Mouse (Mus musculus) heart, embryonic 14.5 days (tissue): ENCODE results near the gene Zfp810. TPM values are rescaled to one million over a fixed set of nuclear protein-coding genes. Genes with fewer than 3 reads are reported as not detected.
A peak's percentile ranks its signal among the peaks of the same experiment; 100 is the strongest.

ENCODE experiments used
- ATAC-seq: fragments of 200-750 bp; cut with Nextera tagmentation; 2 replicates; pipeline ENCODE4 v1.8.0; 2017; ENCODE audit warnings: low read depth, moderate TSS enrichment; ENCODE audit not compliant: insufficient number of reproducible peaks, insufficient read depth, low FRiP score
- H3K27ac ChIP-seq, 2 experiments: fragments of 200-500 bp in 1 of 2; fragments of 300-500 bp in 1 of 2; sonication (generic) in 1 of 2; replicated peaks in 1 of 2; 2 replicates each; pipeline ENCODE4 v1.5.1; 2012 to 2014; ENCODE audit warnings: low read depth in 2 of 2, low read length in 2 of 2, control low read depth in 1 of 2, mild to moderate bottlenecking in 1 of 2, mixed read lengths in 1 of 2; ENCODE audit not compliant: control insufficient read depth in 1 of 2, insufficient read depth in 1 of 2
- H3K27me3 ChIP-seq: fragments of 300-500 bp; sonication (generic); 2 replicates; pipeline ENCODE4 v1.6.1; 2014; ENCODE audit warnings: mild to moderate bottlenecking, low read length, control low read depth; ENCODE audit not compliant: control insufficient read depth, insufficient read depth
- H3K36me3 ChIP-seq: fragments of 300-500 bp; sonication (generic); 2 replicates; pipeline ENCODE4 v1.6.1; 2014; ENCODE audit warnings: mild to moderate bottlenecking, control low read depth, low read length, mixed read lengths; ENCODE audit not compliant: control insufficient read depth, insufficient read depth
- H3K4me1 ChIP-seq, 2 experiments: fragments of 200-500 bp in 1 of 2; fragments of 300-500 bp in 1 of 2; sonication (generic) in 1 of 2; 2 replicates each; pipeline ENCODE4 v1.6.1; 2012 to 2014; ENCODE audit warnings: low read length in 2 of 2, control low read depth in 1 of 2, mixed read lengths in 1 of 2; ENCODE audit not compliant: control insufficient read depth in 2 of 2, insufficient read depth in 2 of 2
- H3K4me2 ChIP-seq: fragments of 300-500 bp; sonication (generic); 2 replicates; pipeline ENCODE4 v1.6.1; 2014; ENCODE audit warnings: mild to moderate bottlenecking, low read length
- H3K4me3 ChIP-seq, 2 experiments: fragments of 200-500 bp in 1 of 2; fragments of 300-500 bp in 1 of 2; sonication (generic) in 1 of 2; 2 replicates each; pipeline ENCODE4 v1.5.1; 2012 to 2014; ENCODE audit warnings: low read length in 2 of 2, mild to moderate bottlenecking in 2 of 2, control low read depth in 1 of 2, low read depth in 1 of 2, moderate library complexity in 1 of 2; ENCODE audit not compliant: control insufficient read depth in 1 of 2, insufficient read depth in 1 of 2
- H3K9ac ChIP-seq: fragments of 300-500 bp; sonication (generic); 2 replicates; pipeline ENCODE4 v1.6.1; 2014; ENCODE audit warnings: mild to moderate bottlenecking, low read length
- H3K9me3 ChIP-seq: fragments of 300-500 bp; sonication (generic); 2 replicates; pipeline ENCODE4 v1.6.1; 2016; ENCODE audit warnings: low read length, control low read depth; ENCODE audit not compliant: control insufficient read depth
- WGBS: fragments of 180-500 bp; shearing (Covaris S2); extraction: QIAGEN DNeasy Blood & Tissue Kit; methylation state at CpG from one replicate; pipeline ENCODE4 v1.1.7; 2014; 5-methylcytosine and 5-hydroxymethylcytosine counted together
- polyA plus RNA-seq: library from polyadenylated mRNA; unstranded; fragments of >200 nt; fragmentation: Nextera tagmentation; extraction: Ambion mirVana; gene quantifications from 2 replicates; pipeline ENCODE4 v1.2.1, GENCODE M21; 2014

Zfp810 gene
- polyA plus RNA-seq: 16.4 and 16.7 TPM in 2 replicates

DNA sequence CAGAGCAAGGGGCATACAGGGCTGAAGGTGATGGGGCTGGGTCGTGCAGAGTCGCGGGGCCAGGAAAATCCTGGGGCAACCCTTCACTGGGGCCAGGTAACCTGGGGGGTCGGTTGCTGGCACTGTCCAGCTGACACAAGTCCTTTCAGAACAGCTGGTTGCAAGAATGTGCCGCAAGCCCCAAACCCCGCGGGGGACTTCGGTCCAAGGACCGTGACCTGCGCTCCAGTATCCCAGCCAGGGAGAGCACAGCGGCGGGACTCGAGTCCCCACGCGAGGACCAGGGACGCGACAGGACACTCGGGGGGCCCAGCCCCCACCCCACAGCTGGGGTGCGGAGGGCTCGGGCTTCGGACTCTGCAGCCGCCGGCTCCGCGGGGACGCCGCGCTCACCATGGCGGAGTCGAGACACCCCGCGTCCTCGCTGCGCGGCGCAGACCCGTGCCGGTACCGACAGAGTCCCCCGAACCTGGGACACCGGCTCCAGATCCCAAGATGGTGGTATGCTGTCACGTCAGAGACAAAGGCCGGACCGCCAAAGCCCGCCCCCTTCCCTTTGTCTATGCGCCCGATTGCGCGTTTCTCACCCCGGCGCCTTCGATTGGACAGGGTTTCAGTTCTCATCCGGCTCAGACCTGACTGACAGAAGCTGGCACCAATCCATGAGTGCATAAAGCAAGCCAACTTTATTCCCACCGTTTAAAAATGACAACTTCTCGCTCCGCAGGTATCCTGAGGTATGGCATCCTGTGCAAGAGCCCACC, at the start of gene Zfp810:
Gene Zfp810 (minus strand): TSS at position 493 of the 764 bp plus-strand sequence.
- under 1% methylated on average over 55 of the region's 56 CpGs for WGBS
- Histone ChIP-seq H3K9me3 (peaks cover 14% of the 10 kb centered on the region; the same call in 1 of the 2 replicates), H3K4me2 (peak within 1 kb of the TSS; percentile 90), H3K9ac (peak within 1 kb of the TSS; percentile 93), H3K27ac (peak within 1 kb of the TSS; percentile 31 to 47; a peak in 3 of 4 replicates), H3K36me3 (peaks cover 29% of the 10 kb centered on the region), H3K4me1 (peaks cover 3 to 9% of the 10 kb centered on the region in 2 experiments), H3K4me3 (peak within 1 kb of the TSS; percentile 69 to 86), H3K27me3 (no peaks in the 10 kb centered on the region)
- peak; percentile 98 for ATAC-seq

DNA sequence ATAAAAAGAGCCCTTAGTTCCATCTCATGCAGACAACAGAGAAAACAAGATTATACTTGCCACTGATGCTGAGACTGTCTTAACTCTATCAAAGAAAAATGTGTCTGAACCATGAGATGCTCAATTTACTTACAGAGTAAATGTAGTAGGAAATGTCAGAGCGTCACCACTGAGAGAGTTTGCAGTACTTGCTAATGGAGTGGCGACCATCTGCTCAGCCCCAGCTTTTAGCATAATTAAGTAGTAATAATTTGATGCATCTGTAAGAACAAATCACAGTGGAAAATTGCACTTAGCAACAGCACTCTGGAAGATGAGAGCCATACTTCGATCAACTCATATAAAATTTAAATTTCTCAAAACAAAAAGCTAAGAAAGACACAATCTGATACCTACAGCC, 48.5 kb upstream of the Zfp810 start:
- no peak overlapping the region for H3K27ac ChIP-seq
- no peaks in the 10 kb centered on the region for H3K4me1 ChIP-seq
- H3K27me3 ChIP-seq: no peaks in the 10 kb centered on the region
- WGBS: 92% methylated on average over 3 of the region's 3 CpGs
- H3K4me3 ChIP-seq: no peak overlapping the region
- H3K36me3 ChIP-seq: peaks cover 87% of the 10 kb centered on the region
- H3K9ac ChIP-seq: no peak overlapping the region
- no peak overlapping the region for H3K4me2 ChIP-seq
- no peak for ATAC-seq
- H3K9me3 ChIP-seq: no peaks in the 10 kb centered on the region

DNA sequence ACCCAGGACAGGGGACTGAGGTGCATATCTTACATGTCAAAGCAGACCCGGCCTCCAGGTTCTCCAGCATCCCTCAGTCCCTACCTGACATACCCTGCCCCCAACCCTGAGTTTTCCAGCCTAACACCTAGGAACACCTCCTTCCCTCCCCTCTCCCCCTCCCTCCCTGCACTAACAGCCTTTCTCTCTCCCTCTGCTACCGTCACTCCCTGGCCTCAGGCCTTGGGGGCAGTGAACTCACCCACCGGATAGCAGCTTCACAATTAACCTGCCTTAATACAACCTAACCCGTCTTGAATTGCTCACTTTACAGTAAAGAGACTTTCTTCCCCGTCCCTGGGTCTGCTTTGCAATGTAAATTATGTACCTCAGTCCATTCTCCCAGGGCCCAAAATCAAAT, 46.5 kb upstream of the Zfp810 start:
- no peak for ATAC-seq
- WGBS: 85% methylated on average over 5 of the region's 5 CpGs
- H3K27ac ChIP-seq: no peak overlapping the region
- H3K4me1 ChIP-seq: no peaks in the 10 kb centered on the region
- no peak overlapping the region for H3K4me3 ChIP-seq
- H3K9me3 ChIP-seq: no peaks in the 10 kb centered on the region
- no peak overlapping the region for H3K9ac ChIP-seq
- H3K27me3 ChIP-seq: no peaks in the 10 kb centered on the region
- peaks cover 82% of the 10 kb centered on the region for H3K36me3 ChIP-seq
- H3K4me2 ChIP-seq: no peak overlapping the region

DNA sequence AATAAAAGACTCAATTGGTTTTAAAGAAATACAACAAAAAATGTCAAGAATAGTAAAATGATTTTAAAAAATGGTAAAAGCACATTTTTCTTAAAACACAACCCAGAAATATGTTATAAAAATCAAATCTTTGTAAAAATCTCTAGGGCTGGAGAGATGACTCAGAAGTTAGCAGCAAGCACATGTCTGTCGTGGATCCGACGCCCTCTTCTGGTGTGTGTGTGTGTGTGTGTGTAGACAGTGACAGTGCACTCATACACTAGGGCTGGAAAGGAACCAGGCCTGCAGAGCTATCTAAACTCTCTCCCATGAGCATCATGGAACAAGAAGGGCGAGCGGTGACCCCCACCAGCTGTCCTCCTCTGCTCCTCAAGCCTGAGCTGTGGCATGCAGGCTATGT, 46.0 kb upstream of the Zfp810 start:
- no peak overlapping the region for H3K4me3 ChIP-seq
- H3K27ac ChIP-seq: no peak overlapping the region
- H3K4me1 ChIP-seq: no peaks in the 10 kb centered on the region
- H3K4me2 ChIP-seq: no peak overlapping the region
- no peaks in the 10 kb centered on the region for H3K27me3 ChIP-seq
- no peaks in the 10 kb centered on the region for H3K9me3 ChIP-seq
- 94% methylated on average over 5 of the region's 5 CpGs for WGBS
- H3K9ac ChIP-seq: no peak overlapping the region
- ATAC-seq: no peak
- H3K36me3 ChIP-seq: peaks cover 78% of the 10 kb centered on the region

DNA sequence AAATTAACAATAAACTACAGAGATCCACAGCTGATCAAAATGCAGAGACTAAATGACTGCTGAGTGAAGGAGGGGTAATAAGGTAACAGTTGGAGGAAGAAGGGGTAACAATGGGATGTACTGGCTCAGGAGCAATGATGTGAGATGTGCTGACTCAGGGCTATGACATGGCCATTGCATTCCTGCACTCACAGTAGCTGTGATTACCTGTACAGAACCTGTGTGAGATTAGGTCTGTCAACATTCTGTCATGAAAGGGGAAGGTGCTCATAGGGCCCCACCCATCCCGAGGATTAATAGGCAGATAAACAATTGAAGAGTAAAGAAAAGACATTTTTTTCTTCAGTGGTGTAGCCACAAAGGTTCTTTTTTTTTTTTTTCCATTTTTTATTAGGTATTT, 32.9 kb upstream of the Zfp810 start:
- Histone ChIP-seq H3K4me1 (no peaks in the 10 kb centered on the region), H3K4me3 (no peak overlapping the region), H3K27ac (no peak overlapping the region), H3K36me3 (peaks cover 81% of the 10 kb centered on the region), H3K9ac (no peak overlapping the region), H3K9me3 (no peaks in the 10 kb centered on the region), H3K4me2 (no peak overlapping the region), H3K27me3 (no peaks in the 10 kb centered on the region)
- no peak for ATAC-seq
- 78% methylated on average over 1 of the region's 1 CpGs for WGBS

DNA sequence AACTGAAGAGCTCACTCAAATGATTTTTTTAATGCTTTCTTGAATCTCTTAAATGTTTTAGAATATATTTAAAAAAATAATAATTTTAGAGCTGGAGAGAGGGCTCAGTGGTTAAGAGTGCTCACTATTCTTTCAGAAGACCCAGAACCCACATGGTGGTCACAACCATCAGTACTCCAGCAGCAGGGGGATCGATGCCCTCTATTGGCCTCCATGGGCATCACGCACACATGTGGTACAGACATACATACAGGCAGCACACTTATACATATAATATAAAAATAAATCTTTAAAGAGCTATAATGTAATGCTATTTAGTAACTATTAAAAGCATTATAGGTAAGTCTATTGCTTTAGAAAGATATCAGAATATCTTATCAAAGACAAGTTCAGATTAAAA, 29.8 kb upstream of the Zfp810 start:
- H3K27ac ChIP-seq: no peak overlapping the region
- H3K4me3 ChIP-seq: no peak overlapping the region
- no peak for ATAC-seq
- peaks cover 83% of the 10 kb centered on the region for H3K36me3 ChIP-seq
- H3K9ac ChIP-seq: no peak overlapping the region
- H3K27me3 ChIP-seq: no peaks in the 10 kb centered on the region
- H3K9me3 ChIP-seq: no peaks in the 10 kb centered on the region
- H3K4me2 ChIP-seq: no peak overlapping the region
- H3K4me1 ChIP-seq: no peaks in the 10 kb centered on the region
- WGBS: 100% methylated on average over 2 of the region's 2 CpGs

DNA sequence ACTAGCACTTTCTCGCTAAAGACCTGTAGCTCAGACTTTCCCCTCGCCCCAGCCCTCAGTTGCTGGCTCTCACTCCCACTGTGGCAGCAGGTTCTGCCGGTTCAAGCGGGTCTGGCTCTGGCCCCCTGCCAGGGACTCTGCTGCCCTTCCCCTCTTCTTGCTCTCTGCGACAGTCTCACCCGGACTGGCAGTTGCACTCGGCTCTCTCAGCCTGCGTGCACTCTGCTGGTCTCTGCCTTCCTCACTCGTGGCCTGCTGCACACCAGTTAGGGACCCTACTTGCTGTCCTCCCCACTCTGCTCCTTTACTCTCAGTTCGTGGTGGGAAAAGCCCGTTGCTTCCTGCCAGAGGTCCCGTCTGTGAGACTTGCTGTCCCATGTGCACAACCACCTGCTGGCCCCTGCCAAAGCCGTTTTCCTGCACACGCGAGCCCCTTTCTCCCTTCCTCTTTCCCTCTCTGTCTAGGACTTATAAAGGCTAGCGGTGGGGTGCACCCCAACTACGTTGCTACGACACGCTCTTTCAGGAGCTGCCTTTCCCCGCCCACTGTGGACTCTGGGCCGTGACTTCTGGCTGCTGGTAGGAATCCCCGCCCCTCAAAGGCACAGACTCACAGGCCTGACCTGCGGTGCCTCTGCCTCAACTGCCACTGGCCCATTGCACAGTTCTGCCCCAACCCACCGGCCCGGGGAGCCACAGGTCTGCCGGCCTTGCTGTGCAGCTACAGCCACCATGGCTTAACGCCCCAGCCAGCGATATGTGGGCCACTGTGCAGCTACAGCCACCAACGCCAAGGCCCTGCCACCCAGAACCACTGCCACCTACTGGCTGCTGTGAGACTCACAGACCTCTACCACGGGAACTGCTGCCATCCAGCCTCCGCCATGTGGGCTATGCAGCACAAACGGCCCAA, 20.3 kb upstream of the Zfp810 start:
- under 1% methylated on average over 32 of the region's 32 CpGs for WGBS
- ATAC-seq: peak; percentile 86
- H3K27me3 ChIP-seq: no peaks in the 10 kb centered on the region
- peak overlapping the region; percentile 75 for H3K4me2 ChIP-seq
- H3K9me3 ChIP-seq: no peaks in the 10 kb centered on the region
- peaks cover 21% of the 10 kb centered on the region for H3K36me3 ChIP-seq
- peak overlapping the region; percentile 72 for H3K9ac ChIP-seq
- H3K4me1 ChIP-seq: peaks cover 4 to 8% of the 10 kb centered on the region in 2 experiments; a peak in 3 of 4 replicates
- peak overlapping the region; percentile 25 to 60 for H3K27ac ChIP-seq
- peak overlapping the region; percentile 48 to 54 for H3K4me3 ChIP-seq
